Mouse (Mus musculus): ENCODE data around the gene Hapln2. TPM values are rescaled to one million over a fixed set of nuclear protein-coding genes. Genes with fewer than 3 reads are reported as not detected.

Hapln2 gene
- polyA plus RNA-seq, 2 experiments = not detected

DNA sequence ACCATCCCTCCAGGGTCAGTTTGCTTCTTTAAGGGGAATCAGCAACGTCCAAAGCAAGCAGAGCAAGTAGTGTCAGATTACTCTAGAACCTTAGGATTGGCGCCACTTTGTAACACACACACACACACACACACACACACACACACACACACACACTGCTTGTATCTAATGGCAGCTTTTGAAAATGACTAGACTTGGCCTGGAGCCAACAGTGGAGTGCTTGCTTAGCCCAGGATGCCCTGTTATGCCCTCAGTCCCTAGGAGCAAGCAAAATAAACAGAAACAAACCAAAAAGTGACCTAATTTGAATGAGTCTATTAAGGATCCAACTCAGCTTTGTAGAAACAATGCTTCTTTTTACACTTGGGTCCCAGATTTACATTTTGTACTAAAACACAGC is 41.0 kb upstream of the Hapln2 start:
- no peak for TF ChIP-seq CTCF (IDR thresholded peaks at IDR 0.05; ENCODE audit: low read depth)
- no peak for TF ChIP-seq EP300 (IDR thresholded peaks at IDR 0.05; ENCODE audit: low read depth)
- 39% methylated on average over 2 of the region's 2 CpGs for WGBS (ENCODE audit: insufficient replicate concordance)

DNA sequence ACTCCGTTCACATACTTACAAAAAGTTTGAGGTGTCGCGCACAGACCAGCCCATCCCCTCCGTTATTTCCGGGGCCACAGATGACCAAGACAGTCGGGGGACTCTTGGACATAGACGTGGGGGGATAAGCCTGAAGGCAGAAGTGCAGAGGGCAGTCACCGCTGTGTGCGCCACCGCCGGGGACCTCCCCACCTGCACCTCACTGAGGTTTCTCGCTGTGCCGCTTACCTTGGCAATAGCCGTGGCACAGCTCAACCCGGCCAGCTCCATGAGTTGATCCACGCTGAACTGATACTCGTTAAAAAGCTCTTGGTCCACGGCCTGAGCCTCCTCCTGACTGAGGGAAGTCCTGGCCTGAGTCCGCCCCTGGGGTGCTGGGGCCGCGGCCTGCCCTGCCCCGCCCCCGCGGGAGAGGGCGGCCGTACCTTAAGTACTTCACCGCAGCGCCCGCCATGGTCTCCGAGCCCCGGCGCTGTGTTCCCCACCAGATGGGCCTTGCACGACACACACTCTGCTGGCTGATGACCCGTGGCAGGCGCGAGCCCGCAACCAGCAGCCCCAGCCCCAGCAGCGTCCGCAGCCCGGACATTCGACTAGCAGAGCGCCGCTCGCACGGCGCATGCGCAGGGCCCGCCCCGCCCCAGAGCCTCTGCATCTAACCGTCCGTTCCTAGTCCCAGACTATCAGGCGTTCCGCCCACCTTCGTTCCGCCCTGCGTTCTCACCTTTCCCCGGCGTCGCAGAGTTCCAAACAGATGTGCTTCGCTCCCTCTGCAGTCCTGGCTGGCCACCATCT is 30.7 kb upstream of the Hapln2 start, which contains the start of gene Naxe:
TSS of gene Naxe (minus strand) at position 594 of the 795 bp plus-strand sequence.
- Histone ChIP-seq H3K9me3 (ENCODE audit: control insufficient read depth, low read length) (no peaks in the 10 kb centered on the region), H3K27me3 (ENCODE audit: control insufficient read depth, insufficient read depth, low read length) (no peaks in the 10 kb centered on the region), H3K4me2 (ENCODE audit: low read depth) (peak within 1 kb of the TSS; percentile 90), H3K4me3 (ENCODE audit: insufficient read depth in 1 of 2, low read depth in 2 of 2, low read length in 2 of 2) (peak within 1 kb of the TSS; percentile 63 to 91), H3K4me1 (replicated peaks; ENCODE audit: control insufficient read depth in 2 of 2, insufficient read depth in 2 of 2, low read length in 1 of 2) (no peaks in the 10 kb centered on the region; a peak in 3 of 4 replicates), H3K27ac (no peak within 1 kb of the TSS), H3K9ac (replicated peaks) (peak within 1 kb of the TSS; percentile 59), H3K36me3 (replicated peaks; ENCODE audit: control insufficient read depth, insufficient read depth, low read depth) (peaks cover 14% of the 10 kb centered on the region)
- ATAC-seq (ENCODE audit: insufficient read depth) (peak; percentile 92), DNase-seq (ENCODE audit: low read depth in 3 of 3, low spot score in 3 of 3) (peak; percentile 75 to 81 (median 76))
- whole genome bisulfite sequencing (ENCODE audit: insufficient replicate concordance) = under 1% methylated on average over 59 of the region's 60 CpGs
- TF ChIP-seq CTCF (IDR thresholded peaks at IDR 0.05; ENCODE audit: low read depth) = no peak
- TF ChIP-seq EP300 (IDR thresholded peaks at IDR 0.05; ENCODE audit: low read depth) = no peak

More for the DNA sequence above, 41.0 kb upstream of the Hapln2 start:
- Histone ChIP-seq H3K4me2 (ENCODE audit: low read depth) (no peak overlapping the region), H3K27ac (no peak overlapping the region), H3K9me3 (ENCODE audit: control insufficient read depth, low read length) (no peaks in the 10 kb centered on the region), H3K4me3 (ENCODE audit: insufficient read depth in 1 of 2, low read depth in 2 of 2, low read length in 2 of 2) (no peak overlapping the region), H3K9ac (replicated peaks) (no peak overlapping the region), H3K4me1 (replicated peaks; ENCODE audit: control insufficient read depth in 2 of 2, insufficient read depth in 2 of 2, low read length in 1 of 2) (no peaks in the 10 kb centered on the region), H3K27me3 (ENCODE audit: control insufficient read depth, insufficient read depth, low read length) (no peaks in the 10 kb centered on the region), H3K36me3 (replicated peaks; ENCODE audit: control insufficient read depth, insufficient read depth, low read depth) (no peaks in the 10 kb centered on the region)
- ATAC-seq (ENCODE audit: insufficient read depth) (no peak), DNase-seq (ENCODE audit: low read depth in 3 of 3, low spot score in 3 of 3) (no peak)

DNA sequence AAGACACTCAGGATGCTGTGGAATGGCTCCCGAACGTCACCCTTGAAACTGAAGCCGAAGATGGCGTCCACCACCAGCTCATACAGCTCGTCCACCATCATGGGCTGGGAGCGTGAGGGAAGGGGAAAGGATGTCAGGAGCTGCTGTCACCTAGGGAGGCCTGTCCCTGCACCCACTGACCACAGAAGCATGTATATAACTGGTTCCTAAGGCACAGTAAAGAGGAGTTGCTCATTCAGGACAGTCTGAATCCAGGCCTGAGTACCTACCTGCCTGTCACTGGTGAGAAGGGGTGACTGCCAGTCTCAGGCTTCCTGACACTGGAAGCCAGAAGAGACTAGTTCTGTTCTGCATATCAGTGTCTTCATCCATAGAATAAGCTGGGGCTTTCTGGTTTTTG is 29.6 kb upstream of the Hapln2 start:
- DNase-seq (ENCODE audit: low read depth in 3 of 3, low spot score in 3 of 3) = no peak
- no peak overlapping the region for H3K27ac ChIP-seq
- no peak overlapping the region; the same call in 1 of the 2 replicates for H3K9ac ChIP-seq (replicated peaks)
- 77% methylated on average over 6 of the region's 6 CpGs for WGBS (ENCODE audit: insufficient replicate concordance)
- H3K36me3 ChIP-seq (replicated peaks; ENCODE audit: control insufficient read depth, insufficient read depth, low read depth) = peaks cover 14% of the 10 kb centered on the region
- TF ChIP-seq CTCF (IDR thresholded peaks at IDR 0.05; ENCODE audit: low read depth) = no peak
- TF ChIP-seq EP300 (IDR thresholded peaks at IDR 0.05; ENCODE audit: low read depth) = no peak
- no peak for ATAC-seq (ENCODE audit: insufficient read depth)
- H3K27me3 ChIP-seq (ENCODE audit: control insufficient read depth, insufficient read depth, low read length) = no peaks in the 10 kb centered on the region
- H3K4me1 ChIP-seq (replicated peaks; ENCODE audit: control insufficient read depth in 2 of 2, insufficient read depth in 2 of 2, low read length in 1 of 2) = no peaks in the 10 kb centered on the region; a peak in 3 of 4 replicates
- peak overlapping the region; percentile 90; the same call in 1 of the 2 replicates for H3K4me2 ChIP-seq (ENCODE audit: low read depth)
- H3K4me3 ChIP-seq (ENCODE audit: insufficient read depth in 1 of 2, low read depth in 2 of 2, low read length in 2 of 2) = no peak overlapping the region
- no peaks in the 10 kb centered on the region for H3K9me3 ChIP-seq (ENCODE audit: control insufficient read depth, low read length)

DNA sequence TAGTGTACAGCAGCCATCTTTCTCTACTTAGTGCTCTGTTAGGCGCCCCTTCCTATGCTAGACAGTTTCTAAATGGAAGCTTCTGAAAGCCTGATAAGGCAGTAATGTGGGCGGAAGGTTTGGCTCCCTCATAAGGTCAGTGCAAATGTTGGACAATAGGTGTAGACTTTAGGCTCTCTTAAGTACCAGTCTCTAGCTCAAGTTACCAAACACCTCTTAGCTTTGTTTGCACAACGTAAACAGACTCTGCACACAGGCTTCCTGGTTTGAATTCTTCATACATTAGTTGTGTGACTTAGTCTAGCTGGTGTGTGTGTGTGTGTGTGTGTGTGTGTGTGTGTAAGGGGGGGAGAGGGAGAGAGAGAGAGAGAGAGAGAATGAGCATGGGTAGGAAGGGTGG is 22.1 kb upstream of the Hapln2 start:
- Histone ChIP-seq H3K27me3 (ENCODE audit: control insufficient read depth, insufficient read depth, low read length) (no peaks in the 10 kb centered on the region), H3K9me3 (ENCODE audit: control insufficient read depth, low read length) (no peaks in the 10 kb centered on the region), H3K9ac (replicated peaks) (no peak overlapping the region), H3K27ac (no peak overlapping the region), H3K36me3 (replicated peaks; ENCODE audit: control insufficient read depth, insufficient read depth, low read depth) (peaks cover 13% of the 10 kb centered on the region), H3K4me2 (ENCODE audit: low read depth) (no peak overlapping the region), H3K4me3 (ENCODE audit: insufficient read depth in 1 of 2, low read depth in 2 of 2, low read length in 2 of 2) (no peak overlapping the region), H3K4me1 (replicated peaks; ENCODE audit: control insufficient read depth in 2 of 2, insufficient read depth in 2 of 2, low read length in 1 of 2) (peaks cover 0 to 1% of the 10 kb centered on the region in 2 experiments; a peak in 1 of 4 replicates)
- 52% methylated on average over 3 of the region's 3 CpGs for WGBS (ENCODE audit: insufficient replicate concordance)
- no peak for TF ChIP-seq EP300 (IDR thresholded peaks at IDR 0.05; ENCODE audit: low read depth)
- TF ChIP-seq CTCF (IDR thresholded peaks at IDR 0.05; ENCODE audit: low read depth) = no peak
- ATAC-seq (ENCODE audit: insufficient read depth) (no peak), DNase-seq (ENCODE audit: low read depth in 3 of 3, low spot score in 3 of 3) (no peak)

DNA sequence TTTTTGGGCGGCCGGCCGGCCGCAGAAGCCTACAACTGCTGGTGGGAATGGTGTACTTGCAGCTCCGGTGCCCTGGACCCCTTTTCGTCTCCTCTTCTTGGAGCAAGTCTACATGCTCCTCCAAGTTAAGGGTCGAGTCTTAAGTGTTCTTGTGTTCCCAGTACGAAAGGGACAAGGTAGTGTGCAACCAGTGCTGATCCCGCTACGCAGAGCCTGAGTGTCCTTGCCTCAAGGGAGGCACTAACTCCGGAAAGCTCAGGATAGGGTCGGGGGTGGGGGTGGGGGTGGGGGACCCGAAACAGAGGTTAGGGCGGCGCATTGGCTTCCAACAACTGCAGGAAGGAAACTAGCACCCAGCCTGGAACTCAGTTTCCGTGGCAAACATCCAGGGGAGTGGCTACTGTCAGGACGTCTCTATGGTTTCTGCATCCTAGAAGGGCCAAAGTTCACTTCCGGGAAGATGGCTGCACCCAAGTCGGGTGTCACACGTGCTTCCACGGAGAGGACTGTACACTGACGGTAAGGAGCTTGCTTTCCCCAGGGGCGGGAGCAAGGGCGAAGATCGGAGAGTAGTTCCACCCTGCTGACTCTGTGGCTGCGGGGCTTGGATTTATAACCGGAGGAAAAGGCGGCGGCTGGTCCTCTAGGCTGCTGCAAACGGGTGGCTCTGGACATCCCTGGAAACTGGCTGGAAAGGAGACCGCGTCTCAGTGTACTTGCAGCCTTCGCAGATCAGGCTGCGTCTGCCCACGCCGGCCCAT is 15.5 kb upstream of the Hapln2 start, which contains the start of gene Gpatch4:
TSS of gene Gpatch4 (plus strand) at position 448 of the 761 bp plus-strand sequence.
- Histone ChIP-seq H3K27ac (no peak within 1 kb of the TSS), H3K36me3 (replicated peaks; ENCODE audit: control insufficient read depth, insufficient read depth, low read depth) (no peaks in the 10 kb centered on the region; the same call in 1 of the 2 replicates), H3K9me3 (ENCODE audit: control insufficient read depth, low read length) (no peaks in the 10 kb centered on the region), H3K4me2 (ENCODE audit: low read depth) (peak within 1 kb of the TSS; percentile 83), H3K4me1 (replicated peaks; ENCODE audit: control insufficient read depth in 2 of 2, insufficient read depth in 2 of 2, low read length in 1 of 2) (peaks cover 4 to 7% of the 10 kb centered on the region in 2 experiments), H3K9ac (replicated peaks) (peak within 1 kb of the TSS; percentile 69), H3K27me3 (ENCODE audit: control insufficient read depth, insufficient read depth, low read length) (peaks cover 2% of the 10 kb centered on the region; the same call in 1 of the 2 replicates), H3K4me3 (ENCODE audit: insufficient read depth in 1 of 2, low read depth in 2 of 2, low read length in 2 of 2) (peak within 1 kb of the TSS; percentile 75 to 95)
- WGBS (ENCODE audit: insufficient replicate concordance) = 7% methylated on average over 36 of the region's 36 CpGs
- ATAC-seq (ENCODE audit: insufficient read depth) (peak; percentile 88), DNase-seq (ENCODE audit: low read depth in 3 of 3, low spot score in 3 of 3) (peak; percentile 88 to 92 (median 89))
- TF ChIP-seq CTCF (IDR thresholded peaks at IDR 0.05; ENCODE audit: low read depth) = no peak
- TF ChIP-seq EP300 (IDR thresholded peaks at IDR 0.05; ENCODE audit: low read depth) = peak; percentile 19; the same call in 1 of the 2 replicates
